Mouse (Mus musculus) hindbrain, embryonic 10.5 days (tissue): ENCODE data around the gene Ubr7. TPM values are rescaled to one million over a fixed set of nuclear protein-coding genes. Genes with fewer than 3 reads are reported as not detected.

Source experiments
- DNase-seq: peaks from one replicate; pipeline ENCODE4 v3.0.0-alpha.2; 2017; ENCODE audit warnings: low spot score
- H3K27ac ChIP-seq: fragments of 300-500 bp; sonication (generic); 2 replicates; pipeline ENCODE4 v1.5.1; 2016; ENCODE audit warnings: mild to moderate bottlenecking, moderate library complexity
- H3K27me3 ChIP-seq: fragments of 300-500 bp; sonication (generic); 2 replicates; pipeline ENCODE4 v1.6.1; 2016; ENCODE audit warnings: mild to moderate bottlenecking; ENCODE audit not compliant: poor library complexity, insufficient read depth, severe bottlenecking
- H3K36me3 ChIP-seq: fragments of 300-500 bp; sonication (generic); 2 replicates; pipeline ENCODE4 v1.6.1; 2016; ENCODE audit warnings: mild to moderate bottlenecking, moderate library complexity
- H3K4me1 ChIP-seq: fragments of 300-500 bp; sonication (generic); replicated peaks from 2 replicates; pipeline ENCODE4 v1.6.1; 2016; ENCODE audit warnings: mild to moderate bottlenecking
- H3K4me3 ChIP-seq: fragments of 300-500 bp; sonication (generic); 2 replicates; pipeline ENCODE4 v1.5.1; 2016; ENCODE audit warnings: mild to moderate bottlenecking, moderate library complexity
- H3K9me3 ChIP-seq: fragments of 300-500 bp; sonication (generic); 2 replicates; pipeline ENCODE4 v1.6.1; 2016; ENCODE audit warnings: mild to moderate bottlenecking, moderate library complexity
- WGBS: fragments of 180-500 bp; shearing (Covaris S2); methylation state at CpG from one replicate; pipeline ENCODE4 v1.1.7; 2016; 5-methylcytosine and 5-hydroxymethylcytosine counted together
- polyA plus RNA-seq: library from polyadenylated mRNA; unstranded; fragments of >200 nt; fragmentation: Nextera tagmentation; extraction: Ambion mirVana; gene quantifications from 2 replicates; pipeline ENCODE4 v1.2.1, GENCODE M21; 2016

Ubr7 gene
- polyA plus RNA-seq, 1 experiment from 2014 or later, result 52.3 TPM

GRCm38 (mm10) chr12:102725761-102726175, 32.0 kb upstream of the Ubr7 start:
- H3K4me3 ChIP-seq, result no peak overlapping the region
- H3K9me3 ChIP-seq, result no peaks in the 10 kb centered on the region
- H3K27ac ChIP-seq, result peak overlapping the region; percentile 16; the same call in 1 of the 2 replicates
- H3K4me1 ChIP-seq, result peaks cover 31% of the 10 kb centered on the region
- 87% methylated on average over 7 of the region's 7 CpGs for WGBS
- no peaks in the 10 kb centered on the region for H3K36me3 ChIP-seq
- H3K27me3 ChIP-seq, result no peaks in the 10 kb centered on the region
- DNase-seq, result no peak

- peaks cover 27% of the 10 kb centered on the region for H3K4me1 ChIP-seq
- H3K27me3 ChIP-seq, result no peaks in the 10 kb centered on the region
- H3K4me3 ChIP-seq, result peak overlapping the region; percentile 39
- H3K36me3 ChIP-seq, result no peaks in the 10 kb centered on the region
- peak; percentile 93 for DNase-seq
- WGBS, result 32% methylated on average over 26 of the region's 26 CpGs
- no peaks in the 10 kb centered on the region for H3K9me3 ChIP-seq
- peak overlapping the region; percentile 92 for H3K27ac ChIP-seq
Measured at GRCm38 (mm10) chr12:102729855-102730797, 27.6 kb upstream of the Ubr7 start.

GRCm38 (mm10) chr12:102730798-102731619, 26.8 kb upstream of the Ubr7 start:
- DNase-seq, result peak; percentile 12
- 48% methylated on average over 16 of the region's 16 CpGs for WGBS
- peaks cover 27% of the 10 kb centered on the region for H3K4me1 ChIP-seq
- H3K27me3 ChIP-seq, result no peaks in the 10 kb centered on the region
- H3K36me3 ChIP-seq, result no peaks in the 10 kb centered on the region
- peak overlapping the region; percentile 92 for H3K27ac ChIP-seq
- no peaks in the 10 kb centered on the region for H3K9me3 ChIP-seq
- H3K4me3 ChIP-seq, result peak overlapping the region; percentile 39

- no peak overlapping the region for H3K4me3 ChIP-seq
- no peaks in the 10 kb centered on the region for H3K9me3 ChIP-seq
- WGBS, result 13% methylated on average over 5 of the region's 5 CpGs
- no peak overlapping the region for H3K27ac ChIP-seq
- H3K4me1 ChIP-seq, result peaks cover 27% of the 10 kb centered on the region
- H3K27me3 ChIP-seq, result no peaks in the 10 kb centered on the region
- H3K36me3 ChIP-seq, result no peaks in the 10 kb centered on the region
- DNase-seq, result peak; percentile 75
Measured at GRCm38 (mm10) chr12:102733381-102733780, 24.4 kb upstream of the Ubr7 start.

GRCm38 (mm10) chr12:102739096-102739495, 18.7 kb upstream of the Ubr7 start:
- H3K4me1 ChIP-seq, result peaks cover 14% of the 10 kb centered on the region
- 84% methylated on average over 5 of the region's 5 CpGs for WGBS
- no peak for DNase-seq
- H3K27me3 ChIP-seq, result no peaks in the 10 kb centered on the region
- H3K9me3 ChIP-seq, result no peaks in the 10 kb centered on the region
- H3K27ac ChIP-seq, result no peak overlapping the region
- peaks cover 6% of the 10 kb centered on the region; the same call in 1 of the 2 replicates for H3K36me3 ChIP-seq
- H3K4me3 ChIP-seq, result no peak overlapping the region

- Histone ChIP-seq H3K27ac (no peak overlapping the region), H3K4me3 (no peak overlapping the region), H3K4me1 (peaks cover 23% of the 10 kb centered on the region), H3K27me3 (no peaks in the 10 kb centered on the region), H3K9me3 (no peaks in the 10 kb centered on the region), H3K36me3 (peaks cover 6% of the 10 kb centered on the region; the same call in 1 of the 2 replicates)
- DNase-seq, result no peak
- WGBS, result 68% methylated on average over 3 of the region's 3 CpGs
Measured at GRCm38 (mm10) chr12:102740285-102740684, 17.5 kb upstream of the Ubr7 start.

GRCm38 (mm10) chr12:102742056-102742455, 15.7 kb upstream of the Ubr7 start:
- Histone ChIP-seq H3K27ac (no peak overlapping the region), H3K4me1 (peaks cover 26% of the 10 kb centered on the region), H3K9me3 (no peaks in the 10 kb centered on the region), H3K4me3 (peak overlapping the region; percentile 82; the same call in 1 of the 2 replicates), H3K27me3 (no peaks in the 10 kb centered on the region), H3K36me3 (peaks cover 19% of the 10 kb centered on the region)
- DNase-seq, result no peak
- 88% methylated on average over 7 of the region's 7 CpGs for WGBS

- H3K4me1 ChIP-seq, result peaks cover 26% of the 10 kb centered on the region
- no peaks in the 10 kb centered on the region for H3K9me3 ChIP-seq
- DNase-seq, result no peak
- under 1% methylated on average over 33 of the region's 33 CpGs for WGBS
- peaks cover 29% of the 10 kb centered on the region for H3K36me3 ChIP-seq
- no peaks in the 10 kb centered on the region for H3K27me3 ChIP-seq
- H3K27ac ChIP-seq, result peak overlapping the region; percentile 92
- peak overlapping the region; percentile 82 for H3K4me3 ChIP-seq
Measured at GRCm38 (mm10) chr12:102743036-102743588, 14.7 kb upstream of the Ubr7 start.

- WGBS, result under 1% methylated on average over 63 of the region's 63 CpGs
- H3K4me3 ChIP-seq, result peak within 1 kb of the TSS; percentile 82
- peak within 1 kb of the TSS; percentile 92 for H3K27ac ChIP-seq
Measured at GRCm38 (mm10) chr12:102743589-102744574, 13.9 kb upstream of the Ubr7 start, which contains the start of the genes Moap1 and Tmem251. Gene Moap1, minus strand, starts transcription at chr12:102743661. Gene Tmem251, plus strand, starts transcription at chr12:102743762.

GRCm38 (mm10) chr12:102744839-102745238, 12.9 kb upstream of the Ubr7 start:
- no peaks in the 10 kb centered on the region for H3K9me3 ChIP-seq
- 68% methylated on average over 6 of the region's 6 CpGs for WGBS
- H3K36me3 ChIP-seq, result peaks cover 44% of the 10 kb centered on the region
- peaks cover 26% of the 10 kb centered on the region for H3K4me1 ChIP-seq
- no peaks in the 10 kb centered on the region for H3K27me3 ChIP-seq
- H3K27ac ChIP-seq, result no peak overlapping the region
- no peak for DNase-seq
- H3K4me3 ChIP-seq, result peak overlapping the region; percentile 82; the same call in 1 of the 2 replicates

More at GRCm38 (mm10) chr12:102743589-102744574, 13.9 kb upstream of the Ubr7 start, which contains the start of the genes Moap1 and Tmem251:
- peak; percentile 91 for DNase-seq
- H3K9me3 ChIP-seq, result no peaks in the 10 kb centered on the region
- peaks cover 37% of the 10 kb centered on the region for H3K36me3 ChIP-seq
- H3K4me1 ChIP-seq, result peaks cover 26% of the 10 kb centered on the region
- no peaks in the 10 kb centered on the region for H3K27me3 ChIP-seq

GRCm38 (mm10) chr12:102748256-102748655, 9.5 kb upstream of the Ubr7 start:
- H3K27ac ChIP-seq, result no peak overlapping the region
- WGBS, result 91% methylated on average over 3 of the region's 3 CpGs
- no peaks in the 10 kb centered on the region for H3K27me3 ChIP-seq
- no peak overlapping the region for H3K4me3 ChIP-seq
- no peak for DNase-seq
- H3K36me3 ChIP-seq, result peaks cover 49% of the 10 kb centered on the region
- H3K9me3 ChIP-seq, result no peaks in the 10 kb centered on the region
- H3K4me1 ChIP-seq, result peaks cover 15% of the 10 kb centered on the region
